Mouse (Mus musculus) stomach, postnatal 0 days (tissue): ENCODE measurements around the gene Snap47.

Experiments used
- CTCF ChIP-seq: IDR thresholded peaks from 2 replicates; pipeline ENCODE4 v1.5.1; 2016; ENCODE audit warnings: antibody characterized with exemption, low read depth, mild to moderate bottlenecking, moderate library complexity
- EP300 ChIP-seq: optimal IDR thresholded peaks from 2 replicates; pipeline ENCODE3; 2016; ENCODE audit warnings: antibody characterized with exemption

GRCm38 (mm10) chr11:59410851-59411250 is 40.1 kb downstream of the Snap47 start:
- TF ChIP-seq CTCF (no peak), EP300 (no peak)
